Mouse (Mus musculus) hindbrain, embryonic 11.5 days (tissue): Measurements from ENCODE around the gene Ptgis. TPM values are rescaled to one million over a fixed set of nuclear protein-coding genes. Genes with fewer than 3 reads are reported as not detected.

Source experiments
- ATAC-seq: fragments of 200-750 bp; cut with Nextera tagmentation; 2 replicates; pipeline ENCODE4 v1.8.0; 2017; ENCODE audit warnings: mild to moderate bottlenecking, moderate TSS enrichment, moderate library complexity; ENCODE audit not compliant: low FRiP score
- DNase-seq: peaks from one replicate; pipeline ENCODE4 v3.0.0-alpha.2; 2015; ENCODE audit warnings: low spot score
- H3K27ac ChIP-seq: fragments of 300-500 bp; sonication (generic); 2 replicates; pipeline ENCODE4 v1.5.1; 2014; ENCODE audit warnings: mild to moderate bottlenecking, low read depth, low read length
- H3K27me3 ChIP-seq: fragments of 300-500 bp; sonication (generic); 2 replicates; pipeline ENCODE4 v1.6.1; 2014; ENCODE audit warnings: mild to moderate bottlenecking, low read length, moderate library complexity, mixed read lengths; ENCODE audit not compliant: control insufficient read depth, insufficient read depth
- H3K36me3 ChIP-seq: fragments of 300-500 bp; sonication (generic); 2 replicates; pipeline ENCODE4 v1.6.1; 2014; ENCODE audit warnings: mild to moderate bottlenecking, low read length, moderate library complexity, mixed read lengths; ENCODE audit not compliant: control insufficient read depth, insufficient read depth
- H3K4me1 ChIP-seq: fragments of 300-500 bp; sonication (generic); replicated peaks from 2 replicates; pipeline ENCODE4 v1.6.1; 2014; ENCODE audit warnings: low read length, mixed read lengths; ENCODE audit not compliant: control insufficient read depth, insufficient read depth
- H3K4me2 ChIP-seq: fragments of 300-500 bp; sonication (generic); replicated peaks from 2 replicates; pipeline ENCODE4 v1.6.1; 2014; ENCODE audit warnings: mild to moderate bottlenecking, low read depth, low read length
- H3K4me3 ChIP-seq: fragments of 300-500 bp; sonication (generic); 2 replicates; pipeline ENCODE4 v1.5.1; 2014; ENCODE audit warnings: low read depth, low read length
- H3K9ac ChIP-seq: fragments of 300-500 bp; sonication (generic); 2 replicates; pipeline ENCODE4 v1.6.1; 2014; ENCODE audit warnings: low read depth, low read length
- H3K9me3 ChIP-seq: fragments of 300-500 bp; sonication (generic); 2 replicates; pipeline ENCODE4 v1.6.1; 2016; ENCODE audit warnings: low read length; ENCODE audit not compliant: control insufficient read depth
- WGBS: fragments of 180-500 bp; shearing (Covaris S2); extraction: QIAGEN DNeasy Blood & Tissue Kit; methylation state at CpG from one replicate; pipeline ENCODE4 v1.1.7; 2014; 5-methylcytosine and 5-hydroxymethylcytosine counted together
- polyA plus RNA-seq: library from polyadenylated mRNA; unstranded; fragments of >200 nt; fragmentation: Nextera tagmentation; extraction: Ambion mirVana; gene quantifications from 2 replicates; pipeline ENCODE4 v1.2.1, GENCODE M21; 2014

The Ptgis gene
- polyA plus RNA-seq, 1 experiment from 2014 or later, result 7.4 TPM

GRCm38 (mm10) chr2:167232132-167233008 is 8.0 kb downstream of the Ptgis start:
- Histone ChIP-seq H3K27me3 (no peaks in the 10 kb centered on the region), H3K9me3 (no peaks in the 10 kb centered on the region), H3K4me1 (no peaks in the 10 kb centered on the region), H3K9ac (no peak overlapping the region), H3K4me2 (no peak overlapping the region), H3K36me3 (no peaks in the 10 kb centered on the region), H3K27ac (no peak overlapping the region), H3K4me3 (no peak overlapping the region)
- WGBS, result 52% methylated on average over 14 of the region's 14 CpGs
- ATAC-seq (no peak), DNase-seq (peak; percentile 18)

GRCm38 (mm10) chr2:167230554-167230953 is 9.8 kb downstream of the Ptgis start:
- DNase-seq (peak; percentile 60), ATAC-seq (no peak)
- H3K4me2 ChIP-seq, result peak overlapping the region; percentile 15
- no peaks in the 10 kb centered on the region for H3K27me3 ChIP-seq
- H3K4me3 ChIP-seq, result no peak overlapping the region
- no peak overlapping the region for H3K9ac ChIP-seq
- H3K36me3 ChIP-seq, result no peaks in the 10 kb centered on the region
- H3K9me3 ChIP-seq, result no peaks in the 10 kb centered on the region
- WGBS, result 17% methylated on average over 15 of the region's 15 CpGs
- no peaks in the 10 kb centered on the region for H3K4me1 ChIP-seq
- no peak overlapping the region for H3K27ac ChIP-seq

- ATAC-seq, result no peak
- Histone ChIP-seq H3K4me2 (no peak overlapping the region), H3K27ac (no peak overlapping the region), H3K9ac (no peak overlapping the region), H3K27me3 (no peaks in the 10 kb centered on the region), H3K9me3 (no peaks in the 10 kb centered on the region), H3K4me1 (no peaks in the 10 kb centered on the region), H3K36me3 (no peaks in the 10 kb centered on the region), H3K4me3 (no peak overlapping the region)
- WGBS, result 84% methylated on average over 7 of the region's 7 CpGs
- DNase-seq, result no peak
Observed at GRCm38 (mm10) chr2:167224937-167225336, 15.5 kb downstream of the Ptgis start.

- Histone ChIP-seq H3K27ac (no peak overlapping the region), H3K36me3 (no peaks in the 10 kb centered on the region), H3K4me3 (no peak overlapping the region), H3K4me1 (no peaks in the 10 kb centered on the region), H3K9me3 (no peaks in the 10 kb centered on the region), H3K27me3 (no peaks in the 10 kb centered on the region), H3K4me2 (no peak overlapping the region), H3K9ac (no peak overlapping the region)
- DNase-seq (no peak), ATAC-seq (no peak)
- 87% methylated on average over 6 of the region's 6 CpGs for WGBS
Observed at GRCm38 (mm10) chr2:167224194-167224593, 16.2 kb downstream of the Ptgis start.

GRCm38 (mm10) chr2:167222152-167222551 is 18.3 kb downstream of the Ptgis start:
- ATAC-seq, result no peak
- no peak overlapping the region for H3K27ac ChIP-seq
- H3K4me2 ChIP-seq, result no peak overlapping the region
- peak; percentile 85 for DNase-seq
- H3K27me3 ChIP-seq, result no peaks in the 10 kb centered on the region
- no peaks in the 10 kb centered on the region for H3K36me3 ChIP-seq
- WGBS, result 26% methylated on average over 7 of the region's 7 CpGs
- H3K4me1 ChIP-seq, result no peaks in the 10 kb centered on the region
- 0 out of 2 replicates have a peak overlapping the region, but pooled peaks have one; percentile 15 for H3K9ac ChIP-seq
- no peaks in the 10 kb centered on the region for H3K9me3 ChIP-seq
- no peak overlapping the region for H3K4me3 ChIP-seq

GRCm38 (mm10) chr2:167221159-167221845 is 19.1 kb downstream of the Ptgis start:
- ATAC-seq (no peak), DNase-seq (no peak)
- WGBS, result 80% methylated on average over 13 of the region's 13 CpGs
- Histone ChIP-seq H3K4me2 (no peak overlapping the region), H3K27me3 (no peaks in the 10 kb centered on the region), H3K27ac (no peak overlapping the region), H3K4me3 (no peak overlapping the region), H3K4me1 (no peaks in the 10 kb centered on the region), H3K9me3 (no peaks in the 10 kb centered on the region), H3K36me3 (no peaks in the 10 kb centered on the region), H3K9ac (no peak overlapping the region)

- DNase-seq (no peak), ATAC-seq (no peak)
- Histone ChIP-seq H3K9me3 (no peaks in the 10 kb centered on the region), H3K27ac (no peak overlapping the region), H3K27me3 (no peaks in the 10 kb centered on the region), H3K4me2 (no peak overlapping the region), H3K4me3 (no peak overlapping the region), H3K9ac (no peak overlapping the region), H3K36me3 (no peaks in the 10 kb centered on the region), H3K4me1 (no peaks in the 10 kb centered on the region)
- 89% methylated on average over 5 of the region's 5 CpGs for WGBS
Observed at GRCm38 (mm10) chr2:167220736-167221135, 19.7 kb downstream of the Ptgis start.

GRCm38 (mm10) chr2:167219154-167219775 is 21.1 kb downstream of the Ptgis start:
- 57% methylated on average over 8 of the region's 8 CpGs for WGBS
- Histone ChIP-seq H3K4me2 (no peak overlapping the region), H3K36me3 (no peaks in the 10 kb centered on the region), H3K27me3 (no peaks in the 10 kb centered on the region), H3K9me3 (no peaks in the 10 kb centered on the region), H3K9ac (no peak overlapping the region), H3K4me1 (no peaks in the 10 kb centered on the region), H3K4me3 (no peak overlapping the region), H3K27ac (no peak overlapping the region)
- peak; percentile 71; the same call in 1 of the 2 replicates for ATAC-seq
- DNase-seq, result peak; percentile 88
